Mouse (Mus musculus) lung, adult 2 months (tissue): ENCODE results near the gene Ift43.

Source experiments
- CTCF ChIP-seq: fragments of 200-500 bp; IDR thresholded peaks from 2 replicates; pipeline ENCODE4 v1.5.1; 2011; ENCODE audit warnings: mild to moderate bottlenecking, low read length, control low read depth; ENCODE audit not compliant: insufficient read depth
- POLR2A ChIP-seq: fragments of 200-500 bp; IDR thresholded peaks from 2 replicates; pipeline ENCODE4 v1.6.1; 2011; ENCODE audit warnings: low read depth, mild to moderate bottlenecking, control low read depth, low read length, borderline replicate concordance; ENCODE audit errors: extremely low read depth

GRCm38 (mm10) chr12:86128122-86128521, 45.8 kb downstream of the Ift43 start:
- TF ChIP-seq CTCF (no peak), POLR2A (no peak)
